Mouse (Mus musculus): ENCODE results near the gene Kif3a.
"Not testable (repeated sequence)": the region's sequence is repeated elsewhere in the genome, so short reads cannot be mapped to it uniquely, and the experiment has no call there.

Kif3a gene

GRCm38 (mm10) chr11:53543021-53543420 lies 24.2 kb upstream of the Kif3a start:
- DNase-seq (ENCODE audit: low spot score) = no peak

GRCm38 (mm10) chr11:53546271-53546670 lies 20.9 kb upstream of the Kif3a start:
- no peak for DNase-seq (ENCODE audit: low spot score)

- DNase-seq (ENCODE audit: low spot score) = no peak
These were observed 19.6 kb upstream of the Kif3a start for GRCm38 (mm10) chr11:53547566-53547965.

GRCm38 (mm10) chr11:53548036-53548605 lies 19.1 kb upstream of the Kif3a start:
- DNase-seq (ENCODE audit: low spot score) = no peak

- DNase-seq (ENCODE audit: low spot score) = no peak
These were observed 16.5 kb upstream of the Kif3a start for GRCm38 (mm10) chr11:53550714-53551113.

GRCm38 (mm10) chr11:53551754-53552153 lies 15.4 kb upstream of the Kif3a start:
- DNase-seq (ENCODE audit: low spot score) = no peak

- not testable (repeated sequence) for DNase-seq (ENCODE audit: low spot score)
These were observed 10.7 kb upstream of the Kif3a start for GRCm38 (mm10) chr11:53556529-53556928.

GRCm38 (mm10) chr11:53557992-53558391 lies 9.2 kb upstream of the Kif3a start:
- DNase-seq (ENCODE audit: low spot score) = not testable (repeated sequence)

- not testable (repeated sequence) for DNase-seq (ENCODE audit: low spot score)
These were observed 7.2 kb upstream of the Kif3a start for GRCm38 (mm10) chr11:53559980-53560379.

GRCm38 (mm10) chr11:53561986-53562385 lies 5.2 kb upstream of the Kif3a start:
- no peak for DNase-seq (ENCODE audit: low spot score)

GRCm38 (mm10) chr11:53566646-53567045 lies 533 bp upstream of the Kif3a start:
- no peak for DNase-seq (ENCODE audit: low spot score)

- no peak for DNase-seq (ENCODE audit: low spot score)
These were observed 13.4 kb downstream of the Kif3a start for GRCm38 (mm10) chr11:53580562-53580961.

- DNase-seq (ENCODE audit: low spot score) = no peak
These were observed 16.0 kb downstream of the Kif3a start for GRCm38 (mm10) chr11:53583151-53583550.

- DNase-seq (ENCODE audit: low spot score) = no peak
These were observed 17.7 kb downstream of the Kif3a start for GRCm38 (mm10) chr11:53584849-53585248.

GRCm38 (mm10) chr11:53585510-53585909 lies 18.3 kb downstream of the Kif3a start:
- DNase-seq (ENCODE audit: low spot score) = no peak

GRCm38 (mm10) chr11:53588279-53588678 lies 21.1 kb downstream of the Kif3a start:
- no peak for DNase-seq (ENCODE audit: low spot score)

- DNase-seq (ENCODE audit: low spot score) = no peak
These were observed 23.2 kb downstream of the Kif3a start for GRCm38 (mm10) chr11:53590368-53590768.

GRCm38 (mm10) chr11:53591116-53591515 lies 23.9 kb downstream of the Kif3a start:
- DNase-seq (ENCODE audit: low spot score) = no peak

- no peak for DNase-seq (ENCODE audit: low spot score)
These were observed 37.8 kb downstream of the Kif3a start for GRCm38 (mm10) chr11:53604983-53605382.

- DNase-seq (ENCODE audit: low spot score) = no peak
These were observed 38.4 kb downstream of the Kif3a start for GRCm38 (mm10) chr11:53605609-53606008.

GRCm38 (mm10) chr11:53609231-53609630 lies 42.1 kb downstream of the Kif3a start:
- DNase-seq (ENCODE audit: low spot score) = no peak

GRCm38 (mm10) chr11:53609672-53610071 lies 42.5 kb downstream of the Kif3a start:
- DNase-seq (ENCODE audit: low spot score) = no peak

GRCm38 (mm10) chr11:53615172-53615571 lies 48.0 kb downstream of the Kif3a start:
- no peak for DNase-seq (ENCODE audit: low spot score)

- DNase-seq (ENCODE audit: low spot score) = no peak
These were observed 48.4 kb downstream of the Kif3a start for GRCm38 (mm10) chr11:53615575-53615974.

Data from urinary bladder, postnatal 10 days (tissue).